Mouse (Mus musculus): Measurements from ENCODE around the gene Tbc1d4. TPM values are rescaled to one million over a fixed set of nuclear protein-coding genes. Genes with fewer than 3 reads are reported as not detected.

Tbc1d4 gene
- polyA plus RNA-seq, 1 experiment, result 5.6 TPM

- no peaks in the 10 kb centered on the region for H3K36me3 ChIP-seq (ENCODE audit: control insufficient read depth, insufficient read depth, low read length)
- peak overlapping the region; percentile 33; the same call in 1 of the 2 replicates for H3K4me3 ChIP-seq (ENCODE audit: extremely low read depth, insufficient read depth, insufficient read length)
Observed at GRCm38 (mm10) chr14:101477081-101477826, 131.7 kb downstream of the Tbc1d4 start.

DNA sequence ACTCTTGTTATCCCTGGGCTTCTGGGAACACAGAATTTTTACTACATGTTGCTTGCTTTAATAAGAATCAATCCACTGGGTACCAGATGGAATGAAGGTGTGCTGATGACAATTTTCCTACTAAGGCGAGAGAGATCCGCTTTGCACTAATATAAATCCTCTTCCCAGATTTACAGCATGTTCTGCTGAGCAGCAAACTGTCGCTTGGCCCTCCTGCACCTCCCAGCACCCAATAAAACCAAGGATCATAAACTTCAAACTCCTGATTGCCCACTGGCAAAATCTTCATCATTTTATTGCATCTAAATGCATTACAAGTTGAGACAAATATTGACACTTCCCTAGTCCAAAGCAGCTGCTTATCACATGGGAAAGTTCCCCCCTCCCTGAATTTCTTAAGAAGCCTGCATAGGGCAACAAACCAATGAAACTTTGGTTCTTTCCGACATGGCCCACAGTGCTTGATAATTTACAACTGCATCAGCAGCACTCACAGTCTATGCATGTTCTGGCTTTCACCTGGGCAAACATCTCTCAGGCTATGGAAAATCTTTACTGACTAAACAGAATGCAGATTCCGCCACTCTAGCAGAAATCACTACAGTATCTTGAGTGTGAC, 139.4 kb downstream of the Tbc1d4 start:
- H3K4me1 ChIP-seq (ENCODE audit: control insufficient read depth, insufficient read depth, insufficient read length), result no peaks in the 10 kb centered on the region; the same call in 1 of the 2 replicates
- H3K36me3 ChIP-seq (ENCODE audit: control insufficient read depth, insufficient read depth, low read length), result no peaks in the 10 kb centered on the region
- H3K27me3 ChIP-seq (ENCODE audit: control insufficient read depth, insufficient read depth, low read length), result no peaks in the 10 kb centered on the region
- no peak overlapping the region for H3K4me3 ChIP-seq (ENCODE audit: extremely low read depth, insufficient read depth, insufficient read length)
- H3K27ac ChIP-seq (ENCODE audit: insufficient read depth, low read length), result no peak overlapping the region
- TF ChIP-seq CTCF (IDR thresholded peaks at IDR 0.05; ENCODE audit: extremely low read depth, insufficient read depth, insufficient read length, insufficient replicate concordance), result no peak
- no peak for TF ChIP-seq POLR2A (IDR thresholded peaks at IDR 0.05; ENCODE audit: low read depth, low read length)
- DNase-seq (ENCODE audit: low read depth in 1 of 2, low spot score in 2 of 2), result no peak
- WGBS, result 90% methylated on average over 5 of the region's 5 CpGs

More at GRCm38 (mm10) chr14:101477081-101477826, 131.7 kb downstream of the Tbc1d4 start:
- 67% methylated on average over 20 of the region's 20 CpGs for WGBS
- DNase-seq (ENCODE audit: low read depth in 1 of 2, low spot score in 2 of 2), result no peak
- Histone ChIP-seq H3K27me3 (ENCODE audit: control insufficient read depth, insufficient read depth, low read length) (no peaks in the 10 kb centered on the region), H3K27ac (ENCODE audit: insufficient read depth, low read length) (peak overlapping the region; percentile 56), H3K4me1 (ENCODE audit: control insufficient read depth, insufficient read depth, insufficient read length) (peaks cover 6% of the 10 kb centered on the region; the same call in 1 of the 2 replicates)
- TF ChIP-seq POLR2A (IDR thresholded peaks at IDR 0.05; ENCODE audit: low read depth, low read length) (no peak), CTCF (IDR thresholded peaks at IDR 0.05; ENCODE audit: extremely low read depth, insufficient read depth, insufficient read length, insufficient replicate concordance) (no peak)

GRCm38 (mm10) chr14:101468143-101468542, 140.8 kb downstream of the Tbc1d4 start:
- no peak for DNase-seq (ENCODE audit: low read depth in 1 of 2, low spot score in 2 of 2)
- no peaks in the 10 kb centered on the region; the same call in 1 of the 2 replicates for H3K4me1 ChIP-seq (ENCODE audit: control insufficient read depth, insufficient read depth, insufficient read length)
- WGBS, result 83% methylated on average over 4 of the region's 4 CpGs
- no peak overlapping the region for H3K4me3 ChIP-seq (ENCODE audit: extremely low read depth, insufficient read depth, insufficient read length)
- no peaks in the 10 kb centered on the region for H3K36me3 ChIP-seq (ENCODE audit: control insufficient read depth, insufficient read depth, low read length)
- H3K27ac ChIP-seq (ENCODE audit: insufficient read depth, low read length), result no peak overlapping the region
- no peak for TF ChIP-seq CTCF (IDR thresholded peaks at IDR 0.05; ENCODE audit: extremely low read depth, insufficient read depth, insufficient read length, insufficient replicate concordance)
- TF ChIP-seq POLR2A (IDR thresholded peaks at IDR 0.05; ENCODE audit: low read depth, low read length), result no peak
- no peaks in the 10 kb centered on the region for H3K27me3 ChIP-seq (ENCODE audit: control insufficient read depth, insufficient read depth, low read length)

DNA sequence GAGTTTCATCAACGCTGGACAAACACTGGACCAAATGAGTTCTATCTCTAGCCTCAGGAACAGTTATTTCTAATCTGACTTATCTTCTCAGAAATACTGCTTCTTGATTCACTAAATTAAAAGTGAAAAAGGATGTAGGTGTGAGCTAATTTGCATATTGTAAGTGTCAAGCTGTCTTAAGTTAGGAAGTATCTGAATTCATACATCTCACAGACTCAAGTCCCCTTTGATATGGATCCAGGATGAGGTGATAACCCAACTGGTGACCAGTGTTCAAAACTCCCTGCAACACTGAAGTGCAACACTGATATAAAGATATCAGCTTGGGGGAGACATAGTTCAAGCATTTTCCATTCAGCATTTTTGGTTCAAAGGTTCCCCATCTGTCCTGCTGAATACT, 141.5 kb downstream of the Tbc1d4 start:
- no peak for DNase-seq (ENCODE audit: low read depth in 1 of 2, low spot score in 2 of 2)
- Histone ChIP-seq H3K36me3 (ENCODE audit: control insufficient read depth, insufficient read depth, low read length) (no peaks in the 10 kb centered on the region), H3K27ac (ENCODE audit: insufficient read depth, low read length) (no peak overlapping the region), H3K27me3 (ENCODE audit: control insufficient read depth, insufficient read depth, low read length) (no peaks in the 10 kb centered on the region), H3K4me1 (ENCODE audit: control insufficient read depth, insufficient read depth, insufficient read length) (no peaks in the 10 kb centered on the region; the same call in 1 of the 2 replicates), H3K4me3 (ENCODE audit: extremely low read depth, insufficient read depth, insufficient read length) (no peak overlapping the region)
- TF ChIP-seq CTCF (IDR thresholded peaks at IDR 0.05; ENCODE audit: extremely low read depth, insufficient read depth, insufficient read length, insufficient replicate concordance), result no peak
- no peak for TF ChIP-seq POLR2A (IDR thresholded peaks at IDR 0.05; ENCODE audit: low read depth, low read length)
- WGBS, result 83% methylated on average over 1 of the region's 1 CpGs

DNA sequence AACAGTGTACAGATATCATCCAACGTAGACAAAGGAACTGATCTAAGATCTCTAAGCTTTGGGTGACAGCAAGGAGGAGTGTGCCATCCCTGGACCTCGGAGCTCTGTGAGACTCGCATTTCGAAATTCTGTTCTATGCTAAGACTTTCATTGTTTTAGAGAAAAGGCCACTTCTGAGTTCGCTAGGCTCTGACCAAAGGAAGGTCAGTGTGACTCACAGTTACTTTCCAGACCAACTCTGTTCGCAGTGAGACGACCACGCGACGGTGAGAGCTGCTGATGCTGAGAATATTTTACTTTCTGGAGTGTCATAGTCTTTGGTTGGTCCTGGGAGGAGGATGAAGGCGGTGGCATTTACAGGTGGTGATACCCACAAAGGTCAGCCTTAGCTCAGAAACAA, 142.5 kb downstream of the Tbc1d4 start:
- TF ChIP-seq CTCF (IDR thresholded peaks at IDR 0.05; ENCODE audit: extremely low read depth, insufficient read depth, insufficient read length, insufficient replicate concordance), result no peak
- TF ChIP-seq POLR2A (IDR thresholded peaks at IDR 0.05; ENCODE audit: low read depth, low read length), result no peak
- Histone ChIP-seq H3K4me1 (ENCODE audit: control insufficient read depth, insufficient read depth, insufficient read length) (no peaks in the 10 kb centered on the region; the same call in 1 of the 2 replicates), H3K27ac (ENCODE audit: insufficient read depth, low read length) (no peak overlapping the region), H3K4me3 (ENCODE audit: extremely low read depth, insufficient read depth, insufficient read length) (no peak overlapping the region), H3K27me3 (ENCODE audit: control insufficient read depth, insufficient read depth, low read length) (no peaks in the 10 kb centered on the region), H3K36me3 (ENCODE audit: control insufficient read depth, insufficient read depth, low read length) (no peaks in the 10 kb centered on the region)
- WGBS, result 92% methylated on average over 11 of the region's 11 CpGs
- no peak for DNase-seq (ENCODE audit: low read depth in 1 of 2, low spot score in 2 of 2)

DNA sequence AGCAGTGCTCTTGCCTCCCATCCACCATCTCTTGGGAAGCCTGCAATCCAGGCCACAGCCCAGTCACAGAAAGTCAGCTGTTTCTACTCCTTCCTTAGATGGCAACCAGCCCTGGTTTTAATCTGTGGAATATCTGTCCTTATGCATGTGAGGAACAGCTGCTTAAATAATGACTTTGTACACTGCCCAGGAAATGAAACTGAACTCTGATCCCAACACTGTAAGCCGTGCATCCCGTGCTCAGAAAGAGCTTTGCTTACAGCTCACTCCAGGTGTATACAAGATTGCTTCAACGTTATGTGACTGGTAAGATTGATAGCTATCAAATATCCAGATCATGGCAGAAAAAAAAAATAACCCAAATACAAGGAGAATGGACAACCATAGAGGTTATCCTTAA, 143.1 kb downstream of the Tbc1d4 start:
- Histone ChIP-seq H3K4me1 (ENCODE audit: control insufficient read depth, insufficient read depth, insufficient read length) (no peaks in the 10 kb centered on the region; the same call in 1 of the 2 replicates), H3K27ac (ENCODE audit: insufficient read depth, low read length) (no peak overlapping the region), H3K27me3 (ENCODE audit: control insufficient read depth, insufficient read depth, low read length) (no peaks in the 10 kb centered on the region), H3K36me3 (ENCODE audit: control insufficient read depth, insufficient read depth, low read length) (no peaks in the 10 kb centered on the region), H3K4me3 (ENCODE audit: extremely low read depth, insufficient read depth, insufficient read length) (no peak overlapping the region)
- TF ChIP-seq POLR2A (IDR thresholded peaks at IDR 0.05; ENCODE audit: low read depth, low read length) (no peak), CTCF (IDR thresholded peaks at IDR 0.05; ENCODE audit: extremely low read depth, insufficient read depth, insufficient read length, insufficient replicate concordance) (no peak)
- no peak for DNase-seq (ENCODE audit: low read depth in 1 of 2, low spot score in 2 of 2)
- 87% methylated on average over 3 of the region's 3 CpGs for WGBS

DNA sequence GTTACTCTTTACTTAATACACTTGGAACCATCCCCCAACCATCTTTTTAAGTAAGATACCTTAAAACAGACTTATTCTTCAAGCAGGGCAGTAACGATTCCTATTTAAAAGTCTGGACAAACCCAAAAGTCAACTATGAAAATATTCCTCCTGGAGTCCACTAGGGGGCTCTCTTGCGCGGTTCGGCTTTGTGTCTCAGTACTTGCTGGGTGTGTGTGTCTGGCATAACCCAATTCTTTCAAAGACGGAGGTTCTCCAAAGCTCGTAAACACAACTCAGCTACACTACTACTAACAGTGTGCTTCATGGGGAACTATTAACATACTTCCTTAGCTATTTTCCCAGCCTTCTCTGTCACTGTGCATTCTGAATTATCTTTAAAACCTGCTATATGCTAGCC, 148.2 kb downstream of the Tbc1d4 start:
- Histone ChIP-seq H3K27me3 (ENCODE audit: control insufficient read depth, insufficient read depth, low read length) (no peaks in the 10 kb centered on the region), H3K4me1 (ENCODE audit: control insufficient read depth, insufficient read depth, insufficient read length) (no peaks in the 10 kb centered on the region), H3K27ac (ENCODE audit: insufficient read depth, low read length) (no peak overlapping the region), H3K4me3 (ENCODE audit: extremely low read depth, insufficient read depth, insufficient read length) (no peak overlapping the region), H3K36me3 (ENCODE audit: control insufficient read depth, insufficient read depth, low read length) (no peaks in the 10 kb centered on the region)
- TF ChIP-seq CTCF (IDR thresholded peaks at IDR 0.05; ENCODE audit: extremely low read depth, insufficient read depth, insufficient read length, insufficient replicate concordance) (peak; percentile 24; the same call in 1 of the 2 replicates), POLR2A (IDR thresholded peaks at IDR 0.05; ENCODE audit: low read depth, low read length) (no peak)
- no peak for DNase-seq (ENCODE audit: low read depth in 1 of 2, low spot score in 2 of 2)
- 23% methylated on average over 6 of the region's 6 CpGs for WGBS

Data from spleen, adult 2 months (tissue).